Mouse (Mus musculus) stomach, postnatal 0 days (tissue): Measurements from ENCODE around the gene Shank3.

Source experiments
- CTCF ChIP-seq: IDR thresholded peaks from 2 replicates; pipeline ENCODE4 v1.5.1; 2016; ENCODE audit warnings: antibody characterized with exemption, low read depth, mild to moderate bottlenecking, moderate library complexity
- EP300 ChIP-seq: optimal IDR thresholded peaks from 2 replicates; pipeline ENCODE3; 2016; ENCODE audit warnings: antibody characterized with exemption

- TF ChIP-seq CTCF (no peak), EP300 (no peak)
Observed at GRCm38 (mm10) chr15:89572147-89572546, 72.7 kb downstream of the Shank3 start.
